Mouse (Mus musculus) liver, adult 2 months (tissue): ENCODE results near the gene Strip2. TPM values are rescaled to one million over a fixed set of nuclear protein-coding genes. Genes with fewer than 3 reads are reported as not detected.

Experiments
- DNase-seq: peaks from one replicate; pipeline ENCODE4 v3.0.0-alpha.2; 2011; ENCODE audit warnings: low read depth, low spot score; ENCODE audit errors: extremely low read depth
- H3K27ac ChIP-seq: fragments of 200-500 bp; replicated peaks from 2 replicates; pipeline ENCODE4 v1.5.1; 2012; ENCODE audit warnings: low read depth, mild to moderate bottlenecking, control low read depth, inconsistent platforms, low read length; ENCODE audit not compliant: insufficient read depth
- H3K27me3 ChIP-seq: fragments of 200-500 bp; 2 replicates; pipeline ENCODE4 v1.6.1; 2012; ENCODE audit warnings: mild to moderate bottlenecking, moderate library complexity, low read length, inconsistent platforms; ENCODE audit not compliant: control insufficient read depth, insufficient read depth
- H3K36me3 ChIP-seq: fragments of 200-500 bp; 2 replicates; pipeline ENCODE4 v1.6.1; 2012; ENCODE audit warnings: low read length, inconsistent platforms; ENCODE audit not compliant: control insufficient read depth, insufficient read depth
- H3K4me1 ChIP-seq: fragments of 200-500 bp; 2 replicates; pipeline ENCODE4 v1.6.1; 2011; ENCODE audit warnings: low read length; ENCODE audit not compliant: control insufficient read depth, insufficient read depth
- H3K4me3 ChIP-seq: fragments of 200-500 bp; 2 replicates; pipeline ENCODE4 v1.5.1; 2011; ENCODE audit warnings: low read depth, mild to moderate bottlenecking, control low read depth, low read length, moderate library complexity; ENCODE audit not compliant: insufficient read depth
- H3K79me2 ChIP-seq: fragments of 200-500 bp; 2 replicates; pipeline ENCODE4 v1.6.1; 2012; ENCODE audit warnings: inconsistent platforms, mild to moderate bottlenecking, low read length, moderate library complexity; ENCODE audit not compliant: control insufficient read depth, insufficient read depth
- H3K9ac ChIP-seq: fragments of 200-500 bp; 2 replicates; pipeline ENCODE4 v1.6.1; 2012; ENCODE audit warnings: low read depth, mild to moderate bottlenecking, control low read depth, inconsistent platforms, low read length
- CTCF ChIP-seq: fragments of 200-500 bp; IDR thresholded peaks from 2 replicates; pipeline ENCODE4 v1.5.1; 2011; ENCODE audit warnings: low read depth, low read length, control low read depth
- POLR2A ChIP-seq: fragments of 200-500 bp; IDR thresholded peaks from 2 replicates; pipeline ENCODE4 v1.6.1; 2011; ENCODE audit warnings: low read length, control low read depth; ENCODE audit not compliant: insufficient read depth; ENCODE audit errors: extremely low read depth
- WGBS: fragments of 180-500 bp; shearing (Covaris S2); methylation state at CpG from one replicate; pipeline ENCODE4 v1.1.7; 2018; 5-methylcytosine and 5-hydroxymethylcytosine counted together
- polyA plus RNA-seq: library from polyadenylated mRNA; depleted of rRNA; stranded (reverse); fragments of >200 nt; gene quantifications from 2 replicates; pipeline ENCODE4 v1.2.3, GENCODE M21; 2012
- total RNA-seq: library from RNA; depleted of rRNA; stranded (reverse); fragments of >200 nt; gene quantifications from 2 replicates; pipeline ENCODE4 v1.2.3, GENCODE M21; 2014

Gene Strip2
- total and polyA plus RNA-seq, 2 experiments, result 0.02 to 0.18 TPM

DNA sequence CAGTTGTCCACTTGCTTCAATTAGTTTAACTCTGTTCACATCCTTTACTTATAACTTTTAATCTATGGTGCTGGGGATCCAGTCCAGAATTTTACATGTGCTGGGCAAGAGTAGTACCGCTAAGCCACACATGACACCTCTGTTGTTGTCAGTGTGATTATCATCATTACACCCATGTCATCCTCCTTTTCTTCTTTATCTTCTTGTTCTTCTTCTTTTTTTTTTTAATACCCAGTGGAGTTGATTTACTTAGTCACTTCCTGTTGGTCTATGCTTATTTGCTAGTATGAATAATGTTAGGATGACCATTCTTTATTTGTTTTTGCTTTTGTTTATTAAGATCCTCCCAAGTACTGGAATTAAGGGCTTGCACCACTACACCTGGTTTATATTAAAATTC, 15.4 kb upstream of the Strip2 start:
- no peak overlapping the region for H3K4me3 ChIP-seq
- no peak for DNase-seq
- 96% methylated on average over 1 of the region's 1 CpGs for WGBS
- H3K79me2 ChIP-seq, result no peaks in the 10 kb centered on the region
- no peaks in the 10 kb centered on the region for H3K4me1 ChIP-seq
- H3K9ac ChIP-seq, result no peak overlapping the region
- H3K27ac ChIP-seq, result no peak overlapping the region
- peaks cover 26% of the 10 kb centered on the region for H3K36me3 ChIP-seq
- TF ChIP-seq CTCF, result no peak
- no peak for TF ChIP-seq POLR2A
- no peaks in the 10 kb centered on the region for H3K27me3 ChIP-seq

DNA sequence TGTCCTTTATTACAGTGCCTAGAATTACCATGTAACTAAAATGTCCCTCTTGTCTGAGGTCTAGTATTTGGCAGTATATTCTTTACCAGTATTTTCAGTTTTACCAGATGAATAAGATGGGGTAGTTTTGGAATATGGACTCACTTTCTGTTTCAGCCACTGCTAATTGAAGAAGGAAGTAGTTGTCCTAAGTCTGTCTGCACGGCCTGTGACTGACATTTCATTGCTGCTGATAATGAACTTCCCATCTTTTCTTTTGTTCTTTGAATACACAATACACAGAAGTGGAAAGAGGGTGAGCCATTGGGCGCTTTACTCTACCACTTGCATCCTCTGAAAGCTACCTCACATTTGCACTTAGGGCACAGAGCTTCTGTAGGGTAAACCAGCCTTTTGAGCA, 14.6 kb upstream of the Strip2 start:
- Histone ChIP-seq H3K79me2 (no peaks in the 10 kb centered on the region), H3K4me3 (no peak overlapping the region), H3K36me3 (peaks cover 28% of the 10 kb centered on the region), H3K27me3 (no peaks in the 10 kb centered on the region), H3K27ac (no peak overlapping the region), H3K9ac (no peak overlapping the region), H3K4me1 (no peaks in the 10 kb centered on the region)
- 82% methylated on average over 2 of the region's 2 CpGs for WGBS
- TF ChIP-seq POLR2A (no peak), CTCF (no peak)
- no peak for DNase-seq

DNA sequence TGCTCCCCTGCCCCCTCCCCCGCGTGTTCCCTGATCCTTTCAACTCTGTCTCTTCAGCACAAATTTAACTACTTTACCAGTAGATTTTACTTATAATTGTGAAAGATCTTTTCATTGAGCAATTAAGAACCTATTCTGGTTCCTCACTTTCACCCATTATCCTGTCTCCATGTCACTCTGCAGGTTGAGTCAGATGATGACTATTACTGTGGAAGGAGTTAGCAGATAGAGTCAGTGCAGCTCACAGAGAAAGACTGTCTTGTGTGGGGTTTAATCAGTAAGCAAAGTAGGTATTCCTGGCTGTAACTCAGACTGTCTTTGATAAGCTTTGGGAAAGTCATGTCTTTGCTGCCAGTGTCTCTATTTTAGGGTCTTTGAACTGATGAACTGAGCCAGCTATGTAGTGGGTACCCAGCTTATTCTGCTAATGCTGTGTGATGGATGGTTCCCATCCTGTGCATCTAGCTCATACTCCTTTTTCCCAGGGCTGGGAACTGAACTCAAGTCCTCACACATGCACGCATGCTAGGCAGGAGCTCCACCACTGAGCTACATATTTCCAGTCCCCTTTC, 13.4 kb upstream of the Strip2 start:
- Histone ChIP-seq H3K4me3 (no peak overlapping the region), H3K27ac (no peak overlapping the region), H3K4me1 (no peaks in the 10 kb centered on the region), H3K27me3 (no peaks in the 10 kb centered on the region), H3K9ac (no peak overlapping the region), H3K79me2 (no peaks in the 10 kb centered on the region), H3K36me3 (peaks cover 28% of the 10 kb centered on the region)
- no peak for DNase-seq
- no peak for TF ChIP-seq POLR2A
- TF ChIP-seq CTCF, result no peak
- WGBS, result 96% methylated on average over 3 of the region's 3 CpGs

DNA sequence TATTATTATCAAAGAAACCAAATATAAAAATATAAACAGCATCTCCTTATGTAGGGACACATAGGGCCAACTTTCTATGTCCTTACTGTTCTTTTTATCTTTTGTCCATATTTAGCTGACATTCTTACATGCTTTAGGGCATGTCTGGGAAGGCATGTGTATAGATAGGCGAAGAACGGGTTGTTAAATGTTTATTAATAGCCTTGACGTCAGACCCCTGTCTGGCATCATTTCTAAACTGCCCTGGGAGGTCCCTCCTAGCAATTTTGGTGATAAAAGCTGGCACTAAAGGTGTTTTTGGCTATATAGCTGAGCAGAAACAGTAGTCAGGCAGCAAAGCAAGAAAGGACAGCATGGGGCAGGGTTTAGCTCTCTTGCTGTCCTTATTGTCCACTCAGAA, 12.5 kb upstream of the Strip2 start:
- H3K79me2 ChIP-seq, result no peaks in the 10 kb centered on the region
- DNase-seq, result no peak
- TF ChIP-seq POLR2A, result no peak
- no peak for TF ChIP-seq CTCF
- no peak overlapping the region for H3K27ac ChIP-seq
- H3K36me3 ChIP-seq, result peaks cover 31% of the 10 kb centered on the region
- WGBS, result 88% methylated on average over 3 of the region's 3 CpGs
- H3K4me3 ChIP-seq, result no peak overlapping the region
- no peaks in the 10 kb centered on the region for H3K27me3 ChIP-seq
- H3K4me1 ChIP-seq, result no peaks in the 10 kb centered on the region
- H3K9ac ChIP-seq, result no peak overlapping the region

DNA sequence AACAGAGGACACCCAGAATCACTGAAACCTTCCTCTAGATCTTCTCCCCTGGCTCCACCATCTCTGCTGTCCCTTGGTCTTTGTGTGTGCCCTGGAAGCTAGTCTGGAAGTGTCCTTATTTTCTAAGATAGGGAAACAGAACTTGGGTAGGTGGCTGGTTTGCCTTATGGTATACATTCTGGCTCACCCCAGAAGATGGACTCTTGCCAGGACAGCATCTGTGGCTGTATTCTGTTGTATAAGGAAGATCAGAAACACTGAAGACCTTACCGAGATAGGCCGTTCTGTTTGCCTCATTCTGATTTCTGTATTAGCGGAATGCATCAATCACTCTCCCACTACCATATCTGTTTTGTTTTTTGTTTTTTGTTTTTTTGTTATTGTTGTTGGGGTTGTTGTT, 6.2 kb upstream of the Strip2 start:
- TF ChIP-seq CTCF (no peak), POLR2A (no peak)
- no peak overlapping the region for H3K4me3 ChIP-seq
- 95% methylated on average over 3 of the region's 3 CpGs for WGBS
- no peak overlapping the region for H3K27ac ChIP-seq
- DNase-seq, result no peak
- no peaks in the 10 kb centered on the region for H3K27me3 ChIP-seq
- no peaks in the 10 kb centered on the region for H3K4me1 ChIP-seq
- no peaks in the 10 kb centered on the region for H3K79me2 ChIP-seq
- peaks cover 37% of the 10 kb centered on the region for H3K36me3 ChIP-seq
- no peak overlapping the region for H3K9ac ChIP-seq

DNA sequence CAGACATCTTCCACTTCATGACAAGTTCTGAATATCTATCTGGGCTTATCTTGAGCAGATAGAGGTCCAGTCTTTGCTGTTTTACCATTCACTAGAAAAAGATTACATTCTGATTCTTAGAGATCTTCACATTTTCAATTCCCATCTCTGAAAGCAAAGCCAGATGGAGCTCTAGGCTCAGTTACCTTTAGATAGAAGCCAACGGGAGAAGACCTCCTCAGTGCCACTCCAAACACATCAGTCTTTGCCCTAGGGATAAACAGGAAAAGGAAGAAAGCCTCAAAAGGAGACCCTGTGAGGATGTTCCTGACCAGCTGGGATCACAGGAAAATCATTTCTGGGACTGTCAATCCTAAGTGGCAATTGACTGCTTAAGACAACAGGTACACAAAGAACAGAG, 3.1 kb upstream of the Strip2 start:
- WGBS, result 31% methylated on average over 1 of the region's 1 CpGs

More for the DNA sequence above, 3.1 kb upstream of the Strip2 start:
- H3K4me3 ChIP-seq, result no peak overlapping the region
- H3K4me1 ChIP-seq, result peaks cover 4% of the 10 kb centered on the region
- no peak overlapping the region for H3K9ac ChIP-seq
- H3K79me2 ChIP-seq, result no peaks in the 10 kb centered on the region
- no peak for DNase-seq
- TF ChIP-seq POLR2A, result no peak
- TF ChIP-seq CTCF, result no peak
- H3K27me3 ChIP-seq, result no peaks in the 10 kb centered on the region
- H3K36me3 ChIP-seq, result peaks cover 24% of the 10 kb centered on the region
- no peak overlapping the region for H3K27ac ChIP-seq
